Mouse (Mus musculus) MEL (cell line): Measurements from ENCODE around the gene Retnlg.

ENCODE experiments used
- BHLHE40 ChIP-seq: IDR thresholded peaks from 2 replicates; pipeline ENCODE4 v1.6.1; 2012; ENCODE audit warnings: low read depth, mild to moderate bottlenecking, inconsistent platforms, low read length, improper control_type of control experiment, borderline replicate concordance
- CTCF ChIP-seq, 3 experiments: IDR thresholded peaks in 2 of 3; conservative IDR thresholded peaks in 1 of 3; 2 replicates each; pipeline ENCODE4 v1.5.1; 2011 to 2012; ENCODE audit warnings: low read length in 3 of 3, low read depth in 2 of 3, mild to moderate bottlenecking in 2 of 3, improper control_type of control experiment in 1 of 3, inconsistent platforms in 1 of 3, mixed read lengths in 1 of 3, moderate library complexity in 1 of 3; ENCODE audit not compliant: control insufficient read depth in 1 of 3, insufficient read depth in 1 of 3, poor library complexity in 1 of 3, severe bottlenecking in 1 of 3
- E2F4 ChIP-seq: IDR thresholded peaks from 2 replicates; pipeline ENCODE4 v1.6.1; 2011; ENCODE audit warnings: low read depth, low read length, improper control_type of control experiment, borderline replicate concordance
- ELF1 ChIP-seq: IDR thresholded peaks from 2 replicates; pipeline ENCODE4 v1.6.1; 2014; ENCODE audit warnings: low read depth, mild to moderate bottlenecking, inconsistent platforms, low read length, improper control_type of control experiment, moderate library complexity
- EP300 ChIP-seq, 2 experiments: IDR thresholded peaks; 2 replicates each; pipeline ENCODE4 v1.6.1; 2011; ENCODE audit warnings: improper control_type of control experiment in 2 of 2, low read length in 2 of 2, low read depth in 1 of 2, mild to moderate bottlenecking in 1 of 2
- MAZ ChIP-seq: IDR thresholded peaks from 2 replicates; pipeline ENCODE4 v1.6.1; 2012; ENCODE audit warnings: low read depth, mild to moderate bottlenecking, inconsistent platforms, low read length, improper control_type of control experiment
- MXI1 ChIP-seq: IDR thresholded peaks from 2 replicates; pipeline ENCODE4 v1.6.1; 2011; ENCODE audit warnings: mild to moderate bottlenecking, low read depth, low read length, improper control_type of control experiment
- NRF1 ChIP-seq: IDR thresholded peaks from 2 replicates; pipeline ENCODE4 v1.6.1; 2014; ENCODE audit warnings: low read depth, mild to moderate bottlenecking, inconsistent platforms, low read length, improper control_type of control experiment, moderate library complexity; ENCODE audit not compliant: poor library complexity, insufficient read depth, severe bottlenecking
- POLR2A ChIP-seq, 2 experiments: IDR thresholded peaks; 2 replicates each; pipeline ENCODE4 v1.6.1; 2011 to 2012; ENCODE audit warnings: low read length in 2 of 2, mild to moderate bottlenecking in 2 of 2, control low read depth in 1 of 2, improper control_type of control experiment in 1 of 2, low read depth in 1 of 2, moderate library complexity in 1 of 2; ENCODE audit not compliant: control insufficient read depth in 1 of 2, insufficient read depth in 1 of 2, poor library complexity in 1 of 2
- POLR2AphosphoS2 ChIP-seq: IDR thresholded peaks from 2 replicates; pipeline ENCODE4 v1.6.1; 2011; ENCODE audit warnings: low read length, improper control_type of control experiment
- POLR2AphosphoS5 ChIP-seq: IDR thresholded peaks from 2 replicates; pipeline ENCODE4 v1.6.1; 2012; ENCODE audit warnings: low read depth, borderline replicate concordance, mild to moderate bottlenecking, inconsistent platforms, low read length, moderate library complexity, mixed read lengths
- ZC3H11A ChIP-seq: IDR thresholded peaks from 2 replicates; pipeline ENCODE4 v1.6.1; 2012; ENCODE audit warnings: low read depth, mild to moderate bottlenecking, inconsistent platforms, low read length, improper control_type of control experiment

GRCm38 (mm10) chr16:48843671-48844386 is 28.6 kb upstream of the Retnlg start:
- no peak for TF ChIP-seq BHLHE40
- no peak for TF ChIP-seq CTCF (IDR thresholded peaks at IDR 0.05 in 2 of 3, conservative IDR thresholded peaks at IDR 0.05 in 1 of 3; ENCODE audit: control insufficient read depth in 1 of 3, insufficient read depth in 1 of 3, low read depth in 2 of 3, low read length in 3 of 3, poor library complexity in 1 of 3, severe bottlenecking in 1 of 3)
- no peak for TF ChIP-seq NRF1
- no peak for TF ChIP-seq POLR2AphosphoS2
- TF ChIP-seq ZC3H11A: no peak
- TF ChIP-seq EP300 (IDR thresholded peaks at IDR 0.05; ENCODE audit: low read depth in 1 of 2, low read length in 2 of 2): no peak
- TF ChIP-seq POLR2A (IDR thresholded peaks at IDR 0.05; ENCODE audit: control insufficient read depth in 1 of 2, insufficient read depth in 1 of 2, low read depth in 1 of 2, low read length in 2 of 2, poor library complexity in 1 of 2): no peak
- no peak for TF ChIP-seq ELF1
- no peak for TF ChIP-seq MAZ
- no peak for TF ChIP-seq POLR2AphosphoS5
- TF ChIP-seq E2F4: no peak
- no peak for TF ChIP-seq MXI1
